Mouse (Mus musculus): ENCODE data around the gene Foxk1.

DNA sequence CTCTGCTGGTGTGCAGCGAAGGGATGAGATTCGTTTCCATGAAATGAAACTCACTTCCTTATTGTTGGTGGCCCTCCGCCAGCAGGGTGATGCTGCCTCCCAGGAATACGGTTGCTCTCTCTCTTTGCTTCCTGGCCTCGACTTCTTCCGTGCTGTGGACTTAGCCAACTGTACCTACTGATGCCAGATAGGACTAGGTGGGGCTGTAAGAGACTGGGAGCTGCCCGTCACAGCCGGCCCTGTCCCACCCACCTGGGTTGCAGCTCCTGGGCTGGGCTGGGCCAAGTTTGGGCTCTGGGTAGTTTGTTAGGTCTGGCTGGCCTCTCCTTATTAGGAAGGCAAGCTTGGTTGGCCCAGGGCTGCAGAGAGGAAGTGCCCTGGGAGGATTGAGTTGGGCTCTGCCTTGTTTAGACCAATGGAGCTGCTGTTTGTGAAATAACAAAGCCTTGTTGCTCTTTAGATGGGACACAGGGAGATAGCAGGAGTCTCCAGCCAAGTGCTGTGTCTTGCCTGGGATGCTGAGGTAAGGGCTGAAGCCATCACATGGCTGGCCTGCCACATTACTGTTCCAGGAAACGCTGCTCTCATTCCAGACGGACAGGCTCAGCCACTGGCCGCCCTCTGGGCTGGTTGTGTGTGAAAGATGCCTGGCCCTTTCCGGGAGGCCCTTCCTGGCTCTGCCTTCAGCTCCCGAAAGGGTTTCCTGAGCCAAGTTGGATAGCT lies 23.5 kb downstream of the Foxk1 start:
- no peak for TF ChIP-seq CTCF (IDR thresholded peaks at IDR 0.05; ENCODE audit: control insufficient read depth, insufficient read depth, low read length)
- no peak; the same call in 1 of the 2 replicates for TF ChIP-seq POLR2A (IDR thresholded peaks at IDR 0.05; ENCODE audit: borderline replicate concordance, control insufficient read depth, low read depth, low read length)
